Mouse (Mus musculus) C2C12 (cell line): ENCODE measurements around the gene St6galnac1. TPM values are rescaled to one million over a fixed set of nuclear protein-coding genes. Genes with fewer than 3 reads are reported as not detected.
"Not testable (repeated sequence)": the region's sequence is repeated elsewhere in the genome, so short reads cannot be mapped to it uniquely, and the experiment has no call there.

ENCODE experiments used
- H3K27me3 ChIP-seq: one replicate; pipeline ENCODE4 v1.6.1; 2011; ENCODE audit not compliant: control insufficient read depth, insufficient read depth, insufficient read length
- H3K36me3 ChIP-seq: one replicate; pipeline ENCODE4 v1.6.1; 2011; ENCODE audit not compliant: control insufficient read depth, insufficient read depth
- H3K4me3 ChIP-seq: one replicate; pipeline ENCODE4 v1.5.1; 2011; ENCODE audit warnings: mild to moderate bottlenecking, control low read depth; ENCODE audit not compliant: poor library complexity, insufficient read depth, severe bottlenecking
- H3K79me2 ChIP-seq: one replicate; pipeline ENCODE4 v1.6.1; 2011; ENCODE audit not compliant: control insufficient read depth, insufficient read depth
- H3K79me3 ChIP-seq: one replicate; pipeline ENCODE4 v1.6.1; 2011; ENCODE audit warnings: low read depth, control low read depth
- H3ac ChIP-seq: one replicate; pipeline ENCODE3; 2011; ENCODE audit warnings: low read depth; ENCODE audit not compliant: control insufficient read depth, insufficient read length
- CEBPB ChIP-seq: IDR thresholded peaks from one replicate; pipeline ENCODE4 v1.6.1; 2011; ENCODE audit warnings: low read depth, mild to moderate bottlenecking, control low read depth, moderate library complexity
- CTCF ChIP-seq: IDR thresholded peaks from one replicate; pipeline ENCODE4 v1.5.1; 2011; ENCODE audit not compliant: control insufficient read depth, insufficient read depth, insufficient read length
- FOSL1 ChIP-seq: IDR thresholded peaks from one replicate; pipeline ENCODE4 v1.8.0; 2011; ENCODE audit warnings: mild to moderate bottlenecking, low read length; ENCODE audit not compliant: poor library complexity, insufficient read depth, severe bottlenecking
- MAX ChIP-seq: IDR thresholded peaks from one replicate; pipeline ENCODE4 v1.6.1; 2011; ENCODE audit warnings: mild to moderate bottlenecking, control low read depth
- MYOD1 ChIP-seq: IDR thresholded peaks from one replicate; pipeline ENCODE4 v1.6.1; 2011; ENCODE audit warnings: low read depth; ENCODE audit not compliant: control insufficient read depth, insufficient read length
- MYOG ChIP-seq: IDR thresholded peaks from one replicate; pipeline ENCODE4 v1.6.1; 2011; ENCODE audit not compliant: control insufficient read depth, insufficient read length; ENCODE audit errors: extremely low read depth
- USF1 ChIP-seq: IDR thresholded peaks from one replicate; pipeline ENCODE4 v1.6.1; 2011; ENCODE audit warnings: low read depth, mild to moderate bottlenecking, control low read depth, moderate library complexity
- polyA plus RNA-seq: library from polyadenylated mRNA; unstranded; fragments of >200 nt; fragmentation: generic; extraction: Trizol; gene quantifications from one replicate; pipeline ENCODE4 v1.2.1, GENCODE M21; 2012; ENCODE audit warnings: missing spikeins

The St6galnac1 gene
- polyA plus RNA-seq, 1 experiment: not detected

DNA sequence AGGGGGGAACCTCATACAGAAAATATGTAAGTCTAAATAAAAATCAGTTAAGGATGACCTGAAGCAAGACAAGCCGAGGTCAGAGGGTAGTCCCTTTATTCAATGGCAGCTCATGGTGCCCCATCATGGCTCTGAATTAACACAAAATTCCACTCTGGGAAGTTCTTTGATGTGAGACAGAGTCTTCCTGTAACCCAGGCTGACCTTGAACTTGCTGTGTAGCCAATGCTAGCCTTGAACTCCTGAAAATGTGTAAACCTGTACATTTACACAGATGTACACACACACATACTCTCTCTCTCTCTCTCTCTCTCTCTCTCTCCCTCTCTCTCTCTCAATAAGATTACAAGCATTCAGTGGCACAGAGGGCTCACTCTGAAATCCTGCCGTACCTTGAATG is 10.4 kb downstream of the St6galnac1 start:
- Histone ChIP-seq H3K27me3 (no peaks in the 10 kb centered on the region), H3K4me3 (no peak overlapping the region), H3K79me3 (no peaks in the 10 kb centered on the region), H3K36me3 (no peaks in the 10 kb centered on the region), H3ac (no peak overlapping the region), H3K79me2 (no peaks in the 10 kb centered on the region)
- TF ChIP-seq MAX (no peak), MYOD1 (no peak), CEBPB (no peak), FOSL1 (no peak), USF1 (no peak), CTCF (no peak), MYOG (no peak)

DNA sequence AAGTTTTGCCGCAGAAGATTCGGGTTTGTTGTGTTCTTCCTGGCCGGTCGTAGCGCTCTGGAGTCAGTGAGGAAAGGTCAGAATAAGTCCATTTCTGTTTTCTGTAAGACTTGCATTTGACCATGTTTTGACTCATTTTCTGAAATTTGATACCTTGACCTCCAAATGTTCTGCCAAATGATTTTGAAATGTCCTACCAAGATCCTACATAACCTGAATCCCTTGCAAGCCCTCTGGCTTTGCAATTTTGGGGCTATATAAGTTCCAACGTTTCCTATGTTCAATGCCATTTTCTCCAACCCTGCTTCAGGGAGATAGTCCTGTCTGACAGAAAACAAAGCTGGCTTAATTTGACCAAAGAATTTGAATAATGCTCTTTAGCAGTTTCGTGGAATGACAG is 11.0 kb downstream of the St6galnac1 start:
- no peak overlapping the region for H3ac ChIP-seq
- no peaks in the 10 kb centered on the region for H3K79me3 ChIP-seq
- H3K27me3 ChIP-seq: no peaks in the 10 kb centered on the region
- no peak overlapping the region for H3K4me3 ChIP-seq
- H3K79me2 ChIP-seq: no peaks in the 10 kb centered on the region
- H3K36me3 ChIP-seq: no peaks in the 10 kb centered on the region
- no peak for TF ChIP-seq CEBPB
- no peak for TF ChIP-seq USF1
- no peak for TF ChIP-seq CTCF
- TF ChIP-seq MAX: no peak
- no peak for TF ChIP-seq MYOD1
- no peak for TF ChIP-seq MYOG
- no peak for TF ChIP-seq FOSL1

DNA sequence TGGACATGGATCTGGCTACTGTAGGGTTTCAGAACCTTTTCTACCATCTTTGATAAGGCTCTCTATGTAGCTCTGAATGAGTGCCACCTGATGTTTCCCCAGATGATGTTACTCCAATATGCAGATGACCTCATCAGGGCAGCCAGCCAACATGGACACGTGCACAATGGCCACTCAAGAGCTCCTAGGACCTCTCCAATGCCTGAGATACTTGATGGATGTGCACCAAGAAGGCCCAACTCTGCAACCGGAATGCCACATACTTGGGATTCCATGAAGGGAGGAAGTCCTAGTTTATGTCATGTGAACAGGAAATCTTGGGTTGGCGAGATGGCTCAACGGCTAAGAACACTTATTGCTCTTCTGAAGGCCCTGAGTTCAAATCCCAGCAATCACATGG is 20.1 kb downstream of the St6galnac1 start:
- H3K27me3 ChIP-seq: no peaks in the 10 kb centered on the region
- H3ac ChIP-seq: no peak overlapping the region
- no peak overlapping the region for H3K4me3 ChIP-seq
- H3K79me3 ChIP-seq: no peaks in the 10 kb centered on the region
- TF ChIP-seq CEBPB (no peak), USF1 (no peak), FOSL1 (no peak), MAX (no peak), MYOG (no peak), CTCF (no peak)
- H3K79me2 ChIP-seq: no peaks in the 10 kb centered on the region
- no peaks in the 10 kb centered on the region for H3K36me3 ChIP-seq

DNA sequence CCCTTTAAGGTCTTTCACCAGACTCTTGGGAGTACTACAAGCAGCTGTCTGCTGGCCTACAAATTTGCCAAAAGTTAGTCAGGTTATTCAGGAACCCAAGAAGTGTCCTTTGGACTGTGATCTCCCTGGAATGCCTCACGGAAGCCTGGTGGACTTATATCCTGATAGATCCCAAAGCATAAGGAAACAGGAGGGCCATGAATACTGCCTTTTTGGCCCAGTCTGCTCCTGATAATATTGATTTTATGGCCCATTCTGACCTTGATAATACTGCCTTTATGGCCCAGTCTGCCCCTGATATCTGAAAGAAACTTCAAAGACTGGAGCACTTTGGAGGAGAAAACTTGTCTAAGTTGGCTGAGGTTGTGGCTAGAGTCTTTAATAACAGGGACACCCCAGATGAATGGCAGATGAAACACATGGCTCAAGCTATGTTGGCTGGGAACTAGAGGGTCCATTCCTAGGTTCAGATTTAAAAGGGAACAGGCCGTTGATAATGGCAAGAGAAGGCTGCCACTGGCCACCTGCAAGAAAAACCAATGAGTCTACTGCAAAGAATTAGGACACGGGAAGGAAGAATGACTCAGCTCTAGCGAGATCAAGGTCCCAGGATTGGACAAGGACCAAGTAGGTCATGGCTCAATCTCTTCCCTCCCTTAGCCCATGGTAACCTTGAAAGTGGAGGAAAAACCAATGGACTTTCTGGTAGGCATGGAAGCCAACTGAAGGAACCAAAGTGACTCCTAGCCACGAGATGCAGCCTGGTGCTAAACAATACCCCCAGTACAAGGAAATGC is 21.4 kb downstream of the St6galnac1 start:
- Histone ChIP-seq H3K36me3 (no peaks in the 10 kb centered on the region), H3ac (no peak overlapping the region), H3K79me3 (no peaks in the 10 kb centered on the region), H3K27me3 (no peaks in the 10 kb centered on the region), H3K4me3 (no peak overlapping the region), H3K79me2 (no peaks in the 10 kb centered on the region)
- TF ChIP-seq CEBPB (no peak), CTCF (no peak), MYOG (no peak), MAX (no peak), MYOD1 (no peak), USF1 (no peak), FOSL1 (no peak)

DNA sequence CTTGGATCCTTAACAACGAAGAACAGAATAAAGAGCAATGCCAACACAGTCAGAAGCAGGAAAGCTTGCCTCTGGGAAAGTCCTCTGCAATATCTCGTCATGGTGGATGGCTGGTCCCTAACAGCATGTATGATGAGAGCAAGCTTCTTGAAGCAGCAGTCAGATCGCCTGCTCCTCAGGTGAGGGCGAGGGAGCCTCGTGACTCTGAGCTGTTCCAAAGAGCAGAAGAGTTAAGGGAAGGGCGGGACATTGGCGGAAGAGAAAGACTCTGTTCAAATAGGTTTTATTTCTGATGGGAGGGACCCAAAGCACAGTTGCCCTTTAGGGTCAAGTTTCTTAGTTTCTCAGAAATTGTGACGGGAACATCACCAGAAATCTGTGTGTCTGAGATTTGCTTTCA is 25.6 kb downstream of the St6galnac1 start:
- no peaks in the 10 kb centered on the region for H3K27me3 ChIP-seq
- H3K79me2 ChIP-seq: no peaks in the 10 kb centered on the region
- TF ChIP-seq CEBPB: no peak
- TF ChIP-seq MAX: no peak
- no peak for TF ChIP-seq FOSL1
- H3K4me3 ChIP-seq: no peak overlapping the region
- no peak overlapping the region for H3ac ChIP-seq
- H3K36me3 ChIP-seq: no peaks in the 10 kb centered on the region
- H3K79me3 ChIP-seq: no peaks in the 10 kb centered on the region

DNA sequence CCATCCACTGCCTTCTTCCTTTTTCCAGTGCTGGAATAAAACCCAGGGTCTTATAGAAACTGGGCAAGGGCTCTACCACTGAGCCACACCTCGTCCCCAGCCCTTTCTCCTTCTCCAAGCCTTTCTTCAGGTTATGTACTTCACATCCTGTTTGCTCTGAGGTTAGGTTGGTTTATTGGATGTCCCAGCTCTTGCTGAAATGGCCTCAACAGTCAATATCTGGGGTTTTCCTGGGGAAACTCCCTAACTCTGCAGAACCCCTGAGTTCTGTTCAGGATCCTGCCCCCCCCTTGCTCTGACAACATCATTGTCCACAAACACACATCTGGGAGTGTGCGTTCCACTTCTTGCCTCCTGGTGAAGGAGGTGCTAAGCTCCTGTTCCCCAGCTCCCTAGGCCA is 26.6 kb downstream of the St6galnac1 start:
- not testable (repeated sequence) for H3K79me2 ChIP-seq, H3ac ChIP-seq, H3K36me3 ChIP-seq, H3K27me3 ChIP-seq, H3K79me3 ChIP-seq, H3K4me3 ChIP-seq

DNA sequence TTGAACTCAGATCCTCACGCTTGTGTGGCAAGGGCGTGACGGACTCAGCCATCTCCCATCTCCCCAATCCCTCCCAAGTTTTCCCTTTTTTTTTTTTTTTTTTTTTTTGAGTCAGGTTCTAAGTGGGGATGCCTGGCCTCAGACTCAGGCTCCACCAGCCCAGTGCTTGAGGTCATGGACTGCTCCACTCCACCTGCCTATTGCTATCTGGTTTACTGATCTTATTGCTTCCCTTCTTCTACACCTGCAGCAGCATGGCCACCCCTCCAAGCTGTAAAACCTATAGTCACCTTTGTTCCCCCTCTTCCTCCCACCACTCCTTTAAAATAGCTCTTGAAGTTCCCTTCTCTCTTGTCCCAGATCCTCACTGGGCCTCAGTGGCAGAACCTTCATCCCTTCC is 28.5 kb downstream of the St6galnac1 start:
- not testable (repeated sequence) for H3K36me3 ChIP-seq, H3K4me3 ChIP-seq, H3K27me3 ChIP-seq

DNA sequence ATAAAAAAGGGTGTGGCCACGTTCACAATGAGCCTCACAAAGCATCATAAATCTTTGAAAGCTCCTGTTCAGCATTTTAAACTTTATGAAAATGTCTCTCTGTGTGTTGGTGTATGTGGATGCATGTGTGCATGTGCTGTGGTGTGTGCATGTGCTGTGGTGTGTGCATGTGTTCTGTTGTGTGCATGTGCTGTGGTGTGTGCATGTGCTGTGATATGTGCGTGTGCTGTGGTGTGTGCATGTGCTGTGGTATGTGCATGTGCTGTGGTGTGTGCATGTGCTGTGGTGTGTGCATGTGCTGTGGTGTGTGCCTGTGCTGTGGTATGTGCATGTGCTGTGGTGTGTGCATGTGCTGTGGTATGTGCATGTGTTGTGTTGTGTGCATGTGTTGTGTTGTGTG is 29.9 kb downstream of the St6galnac1 start:
- H3K27me3 ChIP-seq, H3K4me3 ChIP-seq, H3K79me2 ChIP-seq, H3K79me3 ChIP-seq, H3K36me3 ChIP-seq, H3ac ChIP-seq: not testable (repeated sequence)

More for the DNA sequence above, 28.5 kb downstream of the St6galnac1 start:
- not testable (repeated sequence) for H3ac ChIP-seq, H3K79me2 ChIP-seq, H3K79me3 ChIP-seq
